Mouse (Mus musculus) forebrain, postnatal 0 days (tissue): ENCODE measurements around the gene Erich3. TPM values are rescaled to one million over a fixed set of nuclear protein-coding genes. Genes with fewer than 3 reads are reported as not detected.
A peak's percentile ranks its signal among the peaks of the same experiment; 100 is the strongest.

Experiments used
- ATAC-seq: fragments of 200-750 bp; cut with Nextera tagmentation; 2 replicates; pipeline ENCODE4 v1.8.0; 2017; ENCODE audit warnings: mild to moderate bottlenecking, moderate library complexity
- DNase-seq: peaks from one replicate; pipeline ENCODE4 v3.0.0-alpha.2; 2015
- H3K27ac ChIP-seq: fragments of 300-500 bp; sonication (generic); 2 replicates; pipeline ENCODE4 v1.5.1; 2014; ENCODE audit warnings: low read depth, mild to moderate bottlenecking, antibody characterized with exemption, low read length, moderate library complexity, mixed read lengths
- H3K27me3 ChIP-seq: fragments of 300-500 bp; sonication (generic); 2 replicates; pipeline ENCODE4 v1.6.1; 2014; ENCODE audit warnings: mild to moderate bottlenecking, low read length, mixed read lengths; ENCODE audit not compliant: insufficient read depth
- H3K36me3 ChIP-seq: fragments of 300-500 bp; sonication (generic); 2 replicates; pipeline ENCODE4 v1.6.1; 2014; ENCODE audit warnings: mild to moderate bottlenecking, moderate library complexity; ENCODE audit not compliant: insufficient read depth
- H3K4me1 ChIP-seq: fragments of 300-500 bp; sonication (generic); 2 replicates; pipeline ENCODE4 v1.6.1; 2014; ENCODE audit warnings: antibody characterized with exemption; ENCODE audit not compliant: insufficient read depth
- H3K4me2 ChIP-seq: fragments of 300-500 bp; sonication (generic); 2 replicates; pipeline ENCODE4 v1.6.1; 2014; ENCODE audit warnings: low read depth, mild to moderate bottlenecking, moderate library complexity
- H3K4me3 ChIP-seq: fragments of 300-500 bp; sonication (generic); 2 replicates; pipeline ENCODE4 v1.5.1; 2014; ENCODE audit warnings: low read depth, low read length, mixed read lengths
- H3K9ac ChIP-seq: fragments of 300-500 bp; sonication (generic); 2 replicates; pipeline ENCODE4 v1.6.1; 2014; ENCODE audit warnings: mild to moderate bottlenecking
- H3K9me3 ChIP-seq: fragments of 300-500 bp; sonication (generic); 2 replicates; pipeline ENCODE4 v1.6.1; 2016; ENCODE audit warnings: low read length
- CTCF ChIP-seq: sonication (generic); IDR thresholded peaks from 2 replicates; pipeline ENCODE4 v1.5.1; 2016; ENCODE audit warnings: antibody characterized with exemption, control low read depth, low read depth
- WGBS: fragments of 180-500 bp; shearing (Covaris S2); extraction: QIAGEN DNeasy Blood & Tissue Kit; methylation state at CpG from one replicate; pipeline ENCODE4 v1.1.7; 2014; 5-methylcytosine and 5-hydroxymethylcytosine counted together
- polyA plus RNA-seq: library from polyadenylated mRNA; unstranded; fragments of >200 nt; fragmentation: Nextera tagmentation; extraction: Ambion mirVana; gene quantifications from 2 replicates; pipeline ENCODE4 v1.2.1, GENCODE M21; 2015
- total RNA-seq: library from RNA; depleted of rRNA; stranded (reverse); fragments of >200 nt; gene quantifications from 2 replicates; pipeline ENCODE4 v1.2.3, GENCODE M21; 2014

Erich3 gene
- total and polyA plus RNA-seq, 2 experiments from 2014 or later = 2.7 to 3.5 TPM

DNA sequence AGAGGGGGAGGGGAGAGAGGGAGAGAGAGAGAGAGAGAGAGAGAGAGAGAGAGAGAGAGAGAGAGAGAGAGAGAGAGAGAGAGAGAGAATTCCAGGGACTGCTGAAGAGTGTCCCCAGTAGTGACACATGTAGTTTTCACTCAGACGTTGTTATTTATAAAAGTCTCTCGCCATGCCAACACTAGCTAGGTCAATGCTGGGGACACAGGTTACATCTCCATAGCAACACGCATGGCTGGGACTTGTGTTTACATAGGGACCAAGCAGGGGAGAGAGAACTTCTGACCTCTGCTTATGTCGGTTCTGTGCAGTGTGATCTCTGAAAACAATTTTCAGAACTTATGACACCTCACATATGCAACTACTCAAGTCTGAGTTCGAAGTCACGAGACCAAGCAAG is 9.4 kb upstream of the Erich3 start:
- no peaks in the 10 kb centered on the region for H3K27me3 ChIP-seq
- no peak for TF ChIP-seq CTCF
- H3K4me1 ChIP-seq = peaks cover 7% of the 10 kb centered on the region
- H3K4me3 ChIP-seq = no peak overlapping the region
- no peaks in the 10 kb centered on the region for H3K9me3 ChIP-seq
- no peaks in the 10 kb centered on the region for H3K36me3 ChIP-seq
- ATAC-seq = no peak
- no peak overlapping the region for H3K4me2 ChIP-seq
- 70% methylated on average over 6 of the region's 6 CpGs for WGBS
- no peak for DNase-seq
- no peak overlapping the region for H3K27ac ChIP-seq
- no peak overlapping the region for H3K9ac ChIP-seq

DNA sequence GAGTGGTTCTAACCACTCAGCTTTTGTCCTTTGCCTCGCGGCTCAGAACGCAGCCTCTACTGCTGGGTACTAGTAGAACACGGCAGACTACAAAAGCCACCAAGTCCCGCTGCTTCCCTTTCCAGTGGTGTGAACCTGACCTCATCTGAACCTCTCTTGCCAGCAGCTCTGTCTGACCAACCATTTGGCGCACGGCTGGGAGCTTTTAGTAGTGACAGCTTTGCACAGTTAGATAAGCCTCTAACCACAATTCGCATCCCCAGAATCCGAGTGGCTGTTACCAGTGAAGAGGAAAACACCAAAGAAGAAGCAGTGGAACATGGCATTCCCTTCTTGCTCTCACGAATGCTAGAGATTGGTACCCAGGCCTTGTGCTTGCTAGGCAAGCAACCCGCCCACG is 8.8 kb upstream of the Erich3 start:
- Histone ChIP-seq H3K9me3 (no peaks in the 10 kb centered on the region), H3K9ac (no peak overlapping the region), H3K36me3 (no peaks in the 10 kb centered on the region), H3K4me2 (no peak overlapping the region), H3K4me1 (peaks cover 7% of the 10 kb centered on the region), H3K27me3 (no peaks in the 10 kb centered on the region), H3K27ac (no peak overlapping the region), H3K4me3 (no peak overlapping the region)
- ATAC-seq = no peak
- TF ChIP-seq CTCF = no peak
- WGBS = 86% methylated on average over 12 of the region's 12 CpGs
- DNase-seq = no peak

- no peak overlapping the region for H3K9ac ChIP-seq
- peaks cover 7% of the 10 kb centered on the region for H3K4me1 ChIP-seq
- H3K27ac ChIP-seq = no peak overlapping the region
- no peaks in the 10 kb centered on the region for H3K9me3 ChIP-seq
- ATAC-seq (no peak), DNase-seq (no peak)
- no peaks in the 10 kb centered on the region for H3K36me3 ChIP-seq
- WGBS = 90% methylated on average over 5 of the region's 5 CpGs
- no peak overlapping the region for H3K4me2 ChIP-seq
- TF ChIP-seq CTCF = no peak
- no peaks in the 10 kb centered on the region for H3K27me3 ChIP-seq
- no peak overlapping the region for H3K4me3 ChIP-seq
Observed at GRCm38 (mm10) chr3:154655711-154656110, 7.9 kb upstream of the Erich3 start.

GRCm38 (mm10) chr3:154663976-154664581 is 420 bp downstream of the Erich3 start:
- Histone ChIP-seq H3K9ac (peak overlapping the region; percentile 61), H3K4me3 (peak overlapping the region; percentile 40), H3K4me1 (peaks cover 10% of the 10 kb centered on the region; the same call in 1 of the 2 replicates), H3K9me3 (no peaks in the 10 kb centered on the region), H3K27me3 (0 out of 2 replicates have a peak, but pooled peaks cover 3% of the 10 kb centered on the region), H3K36me3 (no peaks in the 10 kb centered on the region), H3K4me2 (peak overlapping the region; percentile 71), H3K27ac (peak overlapping the region; percentile 86)
- DNase-seq (peak; percentile 76), ATAC-seq (peak; percentile 89)
- TF ChIP-seq CTCF = no peak
- whole genome bisulfite sequencing = 4% methylated on average over 25 of the region's 27 CpGs

DNA sequence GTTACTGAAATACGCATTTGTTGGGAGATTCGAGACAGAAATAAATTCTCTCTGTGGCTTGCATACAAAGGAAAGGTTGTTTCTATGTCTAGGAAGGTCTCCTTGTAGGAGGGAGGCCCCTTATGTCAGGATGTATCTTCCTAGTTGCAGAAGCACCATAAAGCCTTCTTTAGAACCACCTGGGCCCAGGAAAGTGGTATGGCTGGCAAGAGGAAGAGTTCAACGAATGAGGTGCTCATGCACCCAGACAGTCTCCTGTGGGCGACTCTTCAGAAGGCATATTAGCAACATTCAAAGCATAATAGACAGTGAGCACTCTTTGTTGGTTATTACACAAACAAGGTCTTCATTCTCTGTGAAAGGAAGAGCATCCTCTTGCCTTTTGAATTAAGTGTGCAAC is 977 bp downstream of the Erich3 start:
- TF ChIP-seq CTCF = no peak
- H3K36me3 ChIP-seq = no peaks in the 10 kb centered on the region
- H3K4me3 ChIP-seq = peak overlapping the region; percentile 40
- peak overlapping the region; percentile 61 for H3K9ac ChIP-seq
- ATAC-seq (peak; percentile 7; the same call in 1 of the 2 replicates), DNase-seq (no peak)
- 28% methylated on average over 4 of the region's 4 CpGs for WGBS
- peak overlapping the region; percentile 71 for H3K4me2 ChIP-seq
- peak overlapping the region; percentile 86 for H3K27ac ChIP-seq
- H3K27me3 ChIP-seq = 0 out of 2 replicates have a peak, but pooled peaks cover 3% of the 10 kb centered on the region
- H3K4me1 ChIP-seq = peaks cover 10% of the 10 kb centered on the region; the same call in 1 of the 2 replicates
- no peaks in the 10 kb centered on the region for H3K9me3 ChIP-seq

GRCm38 (mm10) chr3:154668485-154668884 is 4.8 kb downstream of the Erich3 start:
- Histone ChIP-seq H3K27ac (no peak overlapping the region), H3K9ac (no peak overlapping the region), H3K4me3 (no peak overlapping the region), H3K4me2 (no peak overlapping the region), H3K4me1 (peaks cover 8% of the 10 kb centered on the region; the same call in 1 of the 2 replicates), H3K36me3 (no peaks in the 10 kb centered on the region), H3K9me3 (no peaks in the 10 kb centered on the region), H3K27me3 (no peaks in the 10 kb centered on the region)
- 71% methylated on average over 3 of the region's 3 CpGs for WGBS
- ATAC-seq (peak; percentile 18; the same call in 1 of the 2 replicates), DNase-seq (no peak)
- TF ChIP-seq CTCF = no peak

GRCm38 (mm10) chr3:154670584-154670983 is 6.9 kb downstream of the Erich3 start:
- H3K36me3 ChIP-seq = no peaks in the 10 kb centered on the region
- H3K27me3 ChIP-seq = no peaks in the 10 kb centered on the region
- no peak overlapping the region for H3K27ac ChIP-seq
- 92% methylated on average over 6 of the region's 6 CpGs for WGBS
- no peak for TF ChIP-seq CTCF
- H3K4me3 ChIP-seq = no peak overlapping the region
- H3K4me1 ChIP-seq = no peaks in the 10 kb centered on the region
- ATAC-seq (no peak), DNase-seq (no peak)
- no peaks in the 10 kb centered on the region for H3K9me3 ChIP-seq
- H3K9ac ChIP-seq = no peak overlapping the region
- H3K4me2 ChIP-seq = no peak overlapping the region
